Mouse (Mus musculus): Measurements from ENCODE around the gene Mei4. TPM values are rescaled to one million over a fixed set of nuclear protein-coding genes. Genes with fewer than 3 reads are reported as not detected.

Gene Mei4
- not detected for total RNA-seq (2021)

GRCm38 (mm10) chr9:81863181-81863887 is at the start of gene Mei4:
Mei4 (plus strand) TSS chr9:81863670.
- intact Hi-C loops (cut with DNase I): no loop called here
- DNase-seq (ENCODE audit: low spot score): peak; percentile 3

- DNase-seq (ENCODE audit: low spot score): no peak
- intact Hi-C loops (cut with DNase I): no loop called here
Measured at GRCm38 (mm10) chr9:81819715-81820373, 43.6 kb upstream of the Mei4 start.

- DNase-seq (ENCODE audit: low spot score): no peak
- intact Hi-C loops (cut with DNase I): no loop called here
Measured at GRCm38 (mm10) chr9:81827560-81827959, 35.9 kb upstream of the Mei4 start.

- intact Hi-C loops (cut with DNase I): no loop called here
- DNase-seq (ENCODE audit: low spot score): no peak
Measured at GRCm38 (mm10) chr9:81834056-81834455, 29.4 kb upstream of the Mei4 start.

DNA sequence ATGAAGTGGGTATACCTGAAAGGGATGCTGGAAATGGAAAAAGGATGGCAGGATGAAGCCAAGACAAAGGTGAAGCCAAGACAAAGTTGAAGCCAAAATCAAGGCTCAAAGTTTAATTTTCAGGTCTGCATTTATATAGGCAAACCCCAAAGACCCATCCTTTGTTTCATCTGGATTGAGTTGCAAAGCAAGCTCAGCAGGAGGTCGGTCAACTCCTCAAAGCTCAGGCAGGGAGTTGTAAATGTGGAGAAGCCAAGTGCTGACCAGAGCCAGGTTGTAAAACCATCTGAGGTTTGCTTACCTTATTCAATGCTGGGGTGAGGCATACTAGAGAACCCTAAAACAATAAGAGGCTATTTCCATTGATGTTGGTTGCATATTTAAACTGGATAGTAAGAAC is 4.6 kb upstream of the Mei4 start:
- intact Hi-C loops (cut with DNase I): no loop called here
- no peak for DNase-seq (ENCODE audit: low spot score)

DNA sequence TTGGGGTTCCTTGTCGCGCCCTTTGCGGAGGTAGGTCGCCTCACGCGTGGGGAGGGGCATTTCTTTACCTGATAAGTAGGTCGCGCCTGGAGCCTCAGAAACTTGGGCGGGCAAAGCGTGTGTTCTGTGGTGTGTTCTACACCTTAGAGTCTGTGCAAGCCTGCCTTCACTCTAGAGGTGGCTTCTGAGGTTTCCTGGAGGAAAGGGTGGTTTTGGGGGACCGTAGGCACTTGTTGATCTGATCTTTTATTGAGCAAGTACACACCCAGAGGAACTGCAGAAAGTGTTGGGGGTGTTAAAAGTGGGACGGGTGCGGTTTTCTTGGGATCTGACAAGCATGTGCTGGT is 391 bp downstream of the Mei4 start:
- no peak for DNase-seq (ENCODE audit: low spot score)
- intact Hi-C loops (cut with DNase I): no loop called here

DNA sequence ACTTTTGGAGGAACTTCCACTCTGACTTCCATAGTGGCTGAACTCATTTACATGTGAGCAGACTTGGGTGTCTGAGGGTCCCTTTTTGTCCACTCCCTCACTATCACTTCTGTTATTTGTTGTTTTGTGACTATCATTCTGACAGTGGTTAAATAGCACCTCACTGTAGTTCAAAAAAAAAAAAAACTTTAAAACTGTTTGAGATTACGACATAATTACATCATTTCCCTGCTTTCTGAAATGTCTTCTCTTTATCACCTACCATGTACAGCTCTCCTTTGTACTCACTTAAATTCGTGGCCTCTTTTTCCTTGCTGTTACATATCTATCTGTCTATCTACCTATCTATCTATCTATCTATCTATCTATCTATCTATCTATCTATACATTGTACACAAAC is 2.6 kb downstream of the Mei4 start:
- intact Hi-C loops (cut with DNase I): no loop called here

GRCm38 (mm10) chr9:81921456-81921855 is 58.0 kb downstream of the Mei4 start:
- DNase-seq (ENCODE audit: low spot score): no peak
- intact Hi-C loops (cut with DNase I): no loop called here

More for the DNA sequence above, 2.6 kb downstream of the Mei4 start:
- DNase-seq (ENCODE audit: low spot score): no peak

DNA sequence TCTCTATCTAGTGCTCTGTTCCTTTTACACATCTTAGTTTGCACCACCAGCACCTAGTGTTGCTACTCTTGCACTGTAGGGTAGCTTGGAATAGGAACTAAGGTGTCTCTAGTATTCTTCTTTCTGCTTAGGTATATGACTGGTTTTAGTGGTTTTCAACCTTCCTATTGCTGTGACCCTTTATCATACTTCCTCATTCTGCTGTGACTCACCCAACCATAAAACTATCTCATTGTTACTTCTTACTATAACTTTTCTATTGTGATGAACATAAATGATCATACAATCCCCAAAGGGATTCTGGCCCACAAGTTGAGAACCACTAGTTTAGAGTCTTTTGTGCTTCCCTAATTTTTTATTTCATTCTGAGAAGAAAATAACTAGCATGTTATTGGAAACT is 61.3 kb downstream of the Mei4 start:
- intact Hi-C loops (cut with DNase I): no loop called here
- DNase-seq (ENCODE audit: low spot score): no peak

- DNase-seq (ENCODE audit: low spot score): no peak
- intact Hi-C loops (cut with DNase I): no loop called here
Measured at GRCm38 (mm10) chr9:81940533-81940932, 77.1 kb downstream of the Mei4 start.

- intact Hi-C loops (cut with DNase I): no loop called here
- DNase-seq (ENCODE audit: low spot score): no peak
Measured at GRCm38 (mm10) chr9:81945624-81946023, 82.2 kb downstream of the Mei4 start.

DNA sequence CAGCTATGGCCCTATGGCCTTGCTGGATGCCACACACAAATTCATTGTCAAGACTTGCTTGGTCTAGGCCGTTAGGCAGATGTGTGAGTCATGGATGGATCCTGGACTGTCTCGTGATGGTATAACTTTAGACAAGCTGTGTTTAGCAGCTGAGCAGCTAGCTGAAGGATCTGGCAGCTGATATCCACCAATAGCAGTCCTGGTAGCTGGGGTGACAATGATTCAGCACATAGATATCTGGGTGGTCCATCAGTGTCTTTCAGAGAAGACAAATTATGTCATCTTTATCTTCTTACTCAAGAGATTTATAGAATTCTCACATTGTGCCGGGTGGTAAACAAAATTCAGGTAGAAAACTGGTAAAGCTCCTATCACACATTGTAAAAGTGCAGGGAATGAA is 93.4 kb downstream of the Mei4 start:
- intact Hi-C loops (cut with DNase I): no loop called here
- no peak for DNase-seq (ENCODE audit: low spot score)

GRCm38 (mm10) chr9:81957842-81958241 is 94.4 kb downstream of the Mei4 start:
- intact Hi-C loops (cut with DNase I): no loop called here
- no peak for DNase-seq (ENCODE audit: low spot score)

DNA sequence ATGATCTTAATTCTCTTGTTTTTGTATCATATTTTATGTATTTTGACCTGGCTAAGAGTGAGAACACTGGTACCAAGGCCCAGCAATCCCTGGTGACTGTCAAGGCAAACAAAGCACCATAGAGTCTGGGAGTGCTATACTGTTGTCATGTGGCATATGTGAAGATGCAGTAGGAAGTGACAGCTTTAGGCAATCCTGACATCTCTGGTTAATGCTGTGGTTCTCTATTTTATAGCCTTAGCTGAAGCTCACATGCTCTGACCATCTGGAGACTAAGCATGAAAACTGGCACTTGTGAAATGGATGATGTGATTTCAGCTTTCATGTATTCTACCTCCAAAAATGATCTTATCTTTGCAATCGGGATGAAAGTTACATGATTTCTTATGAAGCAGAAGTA is 103.3 kb downstream of the Mei4 start:
- intact Hi-C loops (cut with DNase I): no loop called here
- no peak for DNase-seq (ENCODE audit: low spot score)

DNA sequence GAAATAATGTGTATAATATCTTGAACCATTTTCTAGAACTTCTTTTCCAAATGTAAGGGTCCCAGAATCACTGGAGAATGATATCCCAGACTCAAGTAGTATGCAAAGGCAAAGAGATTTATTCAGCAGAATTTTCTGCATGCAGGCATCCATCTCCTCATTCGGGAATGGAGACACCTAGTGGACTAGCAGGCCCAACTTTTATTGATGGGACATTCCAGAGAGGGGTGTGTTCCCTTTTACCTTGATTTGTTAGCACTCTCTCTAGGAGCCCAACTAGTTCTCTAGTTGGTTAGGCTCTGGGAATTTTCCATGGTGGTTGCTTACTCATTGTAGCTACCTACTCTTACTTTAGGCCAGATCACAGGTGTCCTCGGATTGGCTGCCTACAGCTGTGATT is 105.5 kb downstream of the Mei4 start:
- DNase-seq (ENCODE audit: low spot score): no peak

DNA sequence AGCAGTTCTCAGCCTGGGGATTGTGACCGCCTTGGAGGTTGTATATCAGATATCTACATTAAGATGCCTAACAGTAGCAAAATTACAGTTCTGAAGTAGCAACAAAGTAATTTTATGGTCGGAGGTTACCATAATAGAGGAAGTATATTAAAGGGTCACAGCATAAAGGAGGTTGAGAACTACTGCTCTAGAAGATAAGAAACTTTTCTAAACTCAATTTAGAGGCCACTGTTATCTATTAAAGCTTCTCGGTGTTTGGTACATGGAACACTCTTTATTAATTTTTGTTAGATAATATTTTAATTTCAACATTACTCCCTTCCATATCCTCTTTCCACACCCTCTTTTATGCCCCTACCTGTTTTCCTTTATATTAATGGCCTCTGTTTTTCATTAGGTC is 119.0 kb downstream of the Mei4 start:
- intact Hi-C loops (cut with DNase I): no loop called here
- DNase-seq (ENCODE audit: low spot score): no peak

More for the DNA sequence above, 105.5 kb downstream of the Mei4 start:
- intact Hi-C loops (cut with DNase I): no loop called here

- no peak for DNase-seq (ENCODE audit: low spot score)
- intact Hi-C loops (cut with DNase I): no loop called here
Measured at GRCm38 (mm10) chr9:82012991-82013390, 149.5 kb downstream of the Mei4 start.

DNA sequence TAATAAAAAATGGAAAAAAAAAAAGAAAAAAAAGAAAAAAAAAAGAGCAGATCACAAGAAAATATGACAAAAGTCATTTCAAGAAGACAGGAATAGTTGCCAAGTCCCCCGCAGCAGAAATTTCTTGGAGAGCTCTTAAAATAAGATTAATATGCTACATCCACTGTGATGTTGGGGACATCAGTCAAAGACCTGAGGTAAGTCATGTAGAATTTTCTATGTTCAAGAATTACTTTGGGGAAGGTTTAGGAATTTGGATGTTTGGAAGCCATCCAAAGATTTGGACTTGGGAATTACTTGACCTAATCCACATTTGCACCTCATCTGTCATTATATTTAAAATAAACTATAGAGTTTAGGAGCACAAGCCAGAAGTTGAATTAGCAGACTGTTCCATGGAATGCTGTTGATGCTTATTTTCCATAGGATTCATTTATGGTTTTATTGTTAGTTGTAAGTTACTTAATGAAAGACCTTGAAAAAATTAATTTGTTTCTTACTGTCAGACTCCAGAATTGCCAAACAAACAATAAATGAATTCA is 179.1 kb downstream of the Mei4 start:
- intact Hi-C loops (cut with DNase I): no loop called here

DNA sequence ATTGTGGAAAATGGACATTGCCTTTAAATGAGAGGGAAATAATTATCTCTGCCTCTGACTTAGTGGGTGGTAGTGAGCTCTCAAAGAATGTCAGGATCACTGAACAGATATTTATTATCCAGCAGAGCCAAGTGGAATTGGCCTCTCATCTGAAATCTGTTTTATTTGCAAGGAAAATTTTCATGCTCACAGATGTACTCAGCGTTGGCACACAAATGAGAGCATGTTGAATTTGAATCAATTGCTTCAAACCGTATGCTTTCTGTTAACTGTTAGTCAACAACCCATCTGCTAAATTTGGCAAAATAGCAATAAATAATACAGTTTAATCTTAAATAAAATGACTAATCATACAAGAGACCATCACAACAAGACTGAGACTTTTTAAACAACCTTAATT is 181.0 kb downstream of the Mei4 start:
- intact Hi-C loops (cut with DNase I): no loop called here
- no peak for DNase-seq (ENCODE audit: low spot score)

More for the DNA sequence above, 179.1 kb downstream of the Mei4 start:
- DNase-seq (ENCODE audit: low spot score): no peak

- DNase-seq (ENCODE audit: low spot score): no peak
- intact Hi-C loops (cut with DNase I): no loop called here
Measured at GRCm38 (mm10) chr9:82073832-82074231, 210.4 kb downstream of the Mei4 start.

GRCm38 (mm10) chr9:82075270-82075669 is 211.8 kb downstream of the Mei4 start:
- DNase-seq (ENCODE audit: low spot score): no peak
- intact Hi-C loops (cut with DNase I): no loop called here

GRCm38 (mm10) chr9:82096409-82096808 is 232.9 kb downstream of the Mei4 start:
- intact Hi-C loops (cut with DNase I): no loop called here
- no peak for DNase-seq (ENCODE audit: low spot score)

All from heart, postnatal 25 days (tissue).